Mouse (Mus musculus): ENCODE measurements at regions not wholly inside any gene's neighbourhood (a gene's known extent, or its start where the extent isn't known, plus 50 kb on each side); places are given as distances from the start of the nearest gene placed in this dataset.

- no peak for TF ChIP-seq USF2 (conservative IDR thresholded peaks at IDR 0.05; ENCODE audit: low read depth, low read length)
Measured at GRCm38 (mm10) chr13:101025488-101025887, 192.3 kb upstream of the Slc30a5 start (continued).

GRCm38 (mm10) chr13:101024971-101025370 is 191.7 kb upstream of the Slc30a5 start:
- in situ Hi-C loops (cut with MboI; ENCODE audit: low pct_ligation_motif_present, low pct_unique_long_range_greater_than_20kb, low sequenced_read_pairs) (no loop called here), dilution Hi-C loops (cut with MboI; ENCODE audit: extremely low pct_ligation_motif_present, extremely low pct_unique_long_range_greater_than_20kb, low sequenced_read_pairs) (no loop called here)
- no peaks in the 10 kb centered on the region for H3K36me3 ChIP-seq (replicated peaks in 1 of 2; ENCODE audit: control insufficient read depth in 1 of 2, insufficient read depth in 1 of 2, low read length in 1 of 2)
- DNase-seq (ENCODE audit: extremely low read depth) = no peak
- no peak for TF ChIP-seq EP300 (IDR thresholded peaks at IDR 0.05; ENCODE audit: low read length)
- no peak for TF ChIP-seq ZNF384 (IDR thresholded peaks at IDR 0.05; ENCODE audit: low read depth, low read length)
- TF ChIP-seq ELF1 (IDR thresholded peaks at IDR 0.05; ENCODE audit: low read depth, low read length) = no peak
- TF ChIP-seq NELFE (IDR thresholded peaks at IDR 0.05; ENCODE audit: low read depth, low read length) = no peak
- no peak for TF ChIP-seq CTCF (conservative IDR thresholded peaks at IDR 0.05 in 1 of 2, IDR thresholded peaks at IDR 0.05 in 1 of 2; ENCODE audit: low read depth in 2 of 2, low read length in 2 of 2)
- TF ChIP-seq KAT2A (IDR thresholded peaks at IDR 0.05; ENCODE audit: insufficient replicate concordance, low read length) = no peak
- TF ChIP-seq ZC3H11A (IDR thresholded peaks at IDR 0.05; ENCODE audit: low read depth, low read length) = no peak
- no peak for TF ChIP-seq E2F4 (IDR thresholded peaks at IDR 0.05; ENCODE audit: insufficient replicate concordance, low read depth, low read length)
- TF ChIP-seq IRF4 (IDR thresholded peaks at IDR 0.05; ENCODE audit: low read depth, low read length) = no peak
- TF ChIP-seq RCOR1 (conservative IDR thresholded peaks at IDR 0.05; ENCODE audit: low read depth, low read length) = no peak
- TF ChIP-seq JUN (IDR thresholded peaks at IDR 0.05; ENCODE audit: insufficient read depth, low read depth, low read length) = no peak
- TF ChIP-seq POLR2A (IDR thresholded peaks at IDR 0.05; ENCODE audit: low read depth, low read length) = no peak
- TF ChIP-seq UBTF (IDR thresholded peaks at IDR 0.05; ENCODE audit: low read depth, low read length) = no peak
- TF ChIP-seq CHD1 (IDR thresholded peaks at IDR 0.05; ENCODE audit: low read depth, low read length) = no peak
- TF ChIP-seq TCF12 (IDR thresholded peaks at IDR 0.05; ENCODE audit: low read depth, low read length) = no peak
- no peak for TF ChIP-seq GABPA (IDR thresholded peaks at IDR 0.05; ENCODE audit: insufficient replicate concordance, low read depth, low read length)
- TF ChIP-seq MAFK (IDR thresholded peaks at IDR 0.05; ENCODE audit: insufficient replicate concordance, low read length) = no peak
- TF ChIP-seq POLR2AphosphoS2 (IDR thresholded peaks at IDR 0.05; ENCODE audit: low read depth, low read length) = no peak
- TF ChIP-seq SMC3 (IDR thresholded peaks at IDR 0.05; ENCODE audit: low read depth, low read length) = no peak
- H3K9ac ChIP-seq (ENCODE audit: insufficient read depth, low read depth) = no peak overlapping the region
- H3K27ac ChIP-seq (ENCODE audit: insufficient read depth, low read depth) = no peak overlapping the region
- no peak overlapping the region for H3K4me2 ChIP-seq (ENCODE audit: insufficient read depth, low read depth, poor library complexity, severe bottlenecking)
- no peaks in the 10 kb centered on the region for H3K79me2 ChIP-seq (replicated peaks; ENCODE audit: control insufficient read depth, extremely low read depth, insufficient read depth, poor library complexity, severe bottlenecking)
- H3K9me3 ChIP-seq (replicated peaks; ENCODE audit: low read length) = no peaks in the 10 kb centered on the region
- H3K27me3 ChIP-seq (replicated peaks) = no peaks in the 10 kb centered on the region
- H3K4me3 ChIP-seq (replicated peaks in 1 of 3; ENCODE audit: low read depth in 2 of 3, low read length in 2 of 3, poor library complexity in 1 of 3) = no peak overlapping the region
- H3K4me1 ChIP-seq (ENCODE audit: control insufficient read depth in 1 of 2, insufficient read depth in 2 of 2) = no peaks in the 10 kb centered on the region

GRCm38 (mm10) chr13:101019272-101019676 is 186.0 kb upstream of the Slc30a5 start:
- H3K36me3 ChIP-seq (replicated peaks in 1 of 2; ENCODE audit: control insufficient read depth in 1 of 2, insufficient read depth in 1 of 2, low read length in 1 of 2) = no peaks in the 10 kb centered on the region
- no peaks in the 10 kb centered on the region for H3K9me3 ChIP-seq (replicated peaks; ENCODE audit: low read length)
- dilution Hi-C loops (cut with MboI; ENCODE audit: extremely low pct_ligation_motif_present, extremely low pct_unique_long_range_greater_than_20kb, low sequenced_read_pairs) (no loop called here), in situ Hi-C loops (cut with MboI; ENCODE audit: low pct_ligation_motif_present, low pct_unique_long_range_greater_than_20kb, low sequenced_read_pairs) (no loop called here)
- no peak overlapping the region for H3K4me2 ChIP-seq (ENCODE audit: insufficient read depth, low read depth, poor library complexity, severe bottlenecking)
- H3K4me3 ChIP-seq (replicated peaks in 1 of 3; ENCODE audit: low read depth in 2 of 3, low read length in 2 of 3, poor library complexity in 1 of 3) = no peak overlapping the region
- TF ChIP-seq MYC (IDR thresholded peaks at IDR 0.05; ENCODE audit: low read depth, low read length) (peak; percentile 26; the same call in 1 of the 2 replicates), JUN (IDR thresholded peaks at IDR 0.05; ENCODE audit: insufficient read depth, low read depth, low read length) (peak; percentile 6; the same call in 1 of the 2 replicates), E2F4 (IDR thresholded peaks at IDR 0.05; ENCODE audit: insufficient replicate concordance, low read depth, low read length) (no peak), MAX (IDR thresholded peaks at IDR 0.05; ENCODE audit: low read length) (peak; percentile 40; the same call in 1 of the 2 replicates), BHLHE40 (IDR thresholded peaks at IDR 0.05; ENCODE audit: low read depth, low read length) (peak; percentile 21; the same call in 1 of the 2 replicates), ZC3H11A (IDR thresholded peaks at IDR 0.05; ENCODE audit: low read depth, low read length) (no peak)
- no peak overlapping the region for H3K9ac ChIP-seq (ENCODE audit: insufficient read depth, low read depth)
- no peaks in the 10 kb centered on the region for H3K79me2 ChIP-seq (replicated peaks; ENCODE audit: control insufficient read depth, extremely low read depth, insufficient read depth, poor library complexity, severe bottlenecking)
- H3K4me1 ChIP-seq (ENCODE audit: control insufficient read depth in 1 of 2, insufficient read depth in 2 of 2) = peaks cover 0 to 4% of the 10 kb centered on the region in 2 experiments; a peak in 1 of 4 replicates
- no peak overlapping the region for H3K27ac ChIP-seq (ENCODE audit: insufficient read depth, low read depth)
- no peak for DNase-seq (ENCODE audit: extremely low read depth)
- H3K27me3 ChIP-seq (replicated peaks) = no peaks in the 10 kb centered on the region

All from CH12.LX (cell line).